Mouse (Mus musculus): ENCODE results near the gene Mdm4. TPM values are rescaled to one million over a fixed set of nuclear protein-coding genes. Genes with fewer than 3 reads are reported as not detected.

Gene Mdm4
- polyA plus RNA-seq, 1 experiment from 2014 or later, result 50.1 TPM

GRCm38 (mm10) chr1:132928032-132928906 lies 102.1 kb downstream of the Mdm4 start:
- Histone ChIP-seq H3K4me1 (peaks cover 10% of the 10 kb centered on the region; the same call in 1 of the 2 replicates), H3K9me3 (no peaks in the 10 kb centered on the region), H3K27ac (replicated peaks) (peak overlapping the region; percentile 56), H3K4me3 (no peak overlapping the region), H3K36me3 (no peaks in the 10 kb centered on the region), H3K27me3 (no peaks in the 10 kb centered on the region), H3K9ac (replicated peaks) (no peak overlapping the region), H3K4me2 (replicated peaks) (no peak overlapping the region)
- WGBS, result 57% methylated on average over 19 of the region's 19 CpGs
- no peak for ATAC-seq (ENCODE audit: low FRiP score, low read depth)

- Histone ChIP-seq H3K27me3 (no peaks in the 10 kb centered on the region), H3K36me3 (no peaks in the 10 kb centered on the region), H3K4me2 (replicated peaks) (no peak overlapping the region), H3K9ac (replicated peaks) (no peak overlapping the region), H3K4me1 (peaks cover 33% of the 10 kb centered on the region), H3K4me3 (no peak overlapping the region), H3K9me3 (no peaks in the 10 kb centered on the region), H3K27ac (replicated peaks) (no peak overlapping the region)
- WGBS, result 90% methylated on average over 7 of the region's 7 CpGs
- no peak for ATAC-seq (ENCODE audit: low FRiP score, low read depth)
Observed at GRCm38 (mm10) chr1:132925270-132925669, 105.1 kb downstream of the Mdm4 start.

GRCm38 (mm10) chr1:132922257-132922656 lies 108.1 kb downstream of the Mdm4 start:
- Histone ChIP-seq H3K27me3 (peaks cover 10% of the 10 kb centered on the region), H3K9ac (replicated peaks) (no peak overlapping the region), H3K4me3 (no peak overlapping the region), H3K36me3 (no peaks in the 10 kb centered on the region), H3K27ac (replicated peaks) (peak overlapping the region; percentile 4; the same call in 1 of the 2 replicates), H3K4me2 (replicated peaks) (no peak overlapping the region), H3K4me1 (peaks cover 41% of the 10 kb centered on the region), H3K9me3 (no peaks in the 10 kb centered on the region)
- peak; percentile 45; the same call in 1 of the 2 replicates for ATAC-seq (ENCODE audit: low FRiP score, low read depth)
- 78% methylated on average over 9 of the region's 9 CpGs for WGBS

- Histone ChIP-seq H3K27me3 (peaks cover 10% of the 10 kb centered on the region), H3K36me3 (no peaks in the 10 kb centered on the region), H3K4me3 (no peak overlapping the region), H3K4me2 (replicated peaks) (peak overlapping the region; percentile 16), H3K9ac (replicated peaks) (no peak overlapping the region), H3K4me1 (peaks cover 46% of the 10 kb centered on the region), H3K9me3 (no peaks in the 10 kb centered on the region), H3K27ac (replicated peaks) (peak overlapping the region; percentile 59)
- WGBS, result 3% methylated on average over 13 of the region's 13 CpGs
- peak; percentile 49 for ATAC-seq (ENCODE audit: low FRiP score, low read depth)
Observed at GRCm38 (mm10) chr1:132921071-132921470, 109.3 kb downstream of the Mdm4 start.

DNA sequence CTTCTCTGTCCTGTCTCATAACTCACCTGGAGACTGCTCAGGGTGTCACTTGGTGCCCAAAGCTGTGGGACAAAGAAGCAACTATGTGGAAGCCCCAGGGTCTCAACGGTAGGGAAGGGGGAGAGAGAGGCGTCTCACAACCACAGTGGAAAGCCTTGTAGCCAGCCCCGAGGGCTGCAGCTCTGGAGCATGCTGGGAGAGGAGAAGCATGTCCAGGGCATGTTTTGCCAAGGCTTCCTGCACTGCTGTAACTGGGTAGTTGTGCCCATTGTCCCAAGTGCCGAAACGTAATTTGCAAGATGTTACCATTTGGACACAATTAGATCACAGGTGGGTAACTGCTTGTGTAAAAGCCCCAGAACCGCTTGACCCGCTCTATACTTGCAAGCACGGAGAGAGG lies 111.1 kb downstream of the Mdm4 start:
- Histone ChIP-seq H3K4me3 (no peak overlapping the region), H3K4me1 (peaks cover 50% of the 10 kb centered on the region), H3K27ac (replicated peaks) (no peak overlapping the region), H3K9ac (replicated peaks) (no peak overlapping the region), H3K4me2 (replicated peaks) (no peak overlapping the region), H3K9me3 (no peaks in the 10 kb centered on the region), H3K36me3 (no peaks in the 10 kb centered on the region), H3K27me3 (peaks cover 10% of the 10 kb centered on the region)
- WGBS, result 82% methylated on average over 8 of the region's 8 CpGs
- ATAC-seq (ENCODE audit: low FRiP score, low read depth), result no peak

DNA sequence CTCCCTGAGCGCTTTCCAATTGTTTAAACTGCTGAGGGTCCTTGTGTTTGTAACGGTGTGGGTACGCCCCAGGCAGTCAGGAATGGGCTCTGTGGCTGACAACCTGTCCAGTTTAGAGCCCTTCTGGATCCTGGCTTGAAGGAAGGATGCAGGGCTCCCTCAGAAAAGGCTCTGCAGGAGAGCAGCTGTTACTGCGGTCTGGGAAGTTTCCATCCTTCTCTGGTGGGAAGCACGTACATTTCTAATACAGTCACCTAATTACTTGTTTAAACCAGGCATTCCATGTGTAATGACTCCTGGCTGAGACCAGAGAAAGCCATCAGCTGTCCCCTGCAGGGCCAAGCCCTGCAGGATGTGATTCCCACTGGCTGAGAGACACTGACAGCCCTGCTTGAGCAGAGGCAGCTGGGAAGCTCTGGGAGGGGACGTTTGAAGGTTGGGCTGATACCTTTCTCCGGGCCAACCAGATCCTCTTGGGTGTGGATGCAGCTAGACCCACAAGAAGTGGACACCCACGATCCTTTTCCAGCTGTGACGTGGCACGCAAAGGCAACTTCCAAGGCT lies 112.2 kb downstream of the Mdm4 start:
- no peak overlapping the region for H3K4me2 ChIP-seq (replicated peaks)
- no peaks in the 10 kb centered on the region for H3K9me3 ChIP-seq
- peaks cover 50% of the 10 kb centered on the region for H3K4me1 ChIP-seq
- H3K9ac ChIP-seq (replicated peaks), result no peak overlapping the region
- H3K36me3 ChIP-seq, result no peaks in the 10 kb centered on the region
- H3K27me3 ChIP-seq, result peaks cover 10% of the 10 kb centered on the region
- 20% methylated on average over 10 of the region's 10 CpGs for WGBS
- no peak overlapping the region for H3K4me3 ChIP-seq
- H3K27ac ChIP-seq (replicated peaks), result no peak overlapping the region
- no peak for ATAC-seq (ENCODE audit: low FRiP score, low read depth)

GRCm38 (mm10) chr1:132917554-132917953 lies 112.8 kb downstream of the Mdm4 start:
- H3K27me3 ChIP-seq, result peaks cover 10% of the 10 kb centered on the region
- peaks cover 47% of the 10 kb centered on the region for H3K4me1 ChIP-seq
- no peaks in the 10 kb centered on the region for H3K36me3 ChIP-seq
- no peak overlapping the region for H3K4me2 ChIP-seq (replicated peaks)
- H3K9ac ChIP-seq (replicated peaks), result no peak overlapping the region; the same call in 1 of the 2 replicates
- H3K9me3 ChIP-seq, result no peaks in the 10 kb centered on the region
- H3K4me3 ChIP-seq, result no peak overlapping the region
- ATAC-seq (ENCODE audit: low FRiP score, low read depth), result no peak
- peak overlapping the region; percentile 47; the same call in 1 of the 2 replicates for H3K27ac ChIP-seq (replicated peaks)
- 12% methylated on average over 8 of the region's 8 CpGs for WGBS

- Histone ChIP-seq H3K36me3 (no peaks in the 10 kb centered on the region), H3K27me3 (peaks cover 10% of the 10 kb centered on the region), H3K27ac (replicated peaks) (no peak overlapping the region), H3K4me3 (no peak overlapping the region), H3K9ac (replicated peaks) (no peak overlapping the region), H3K9me3 (no peaks in the 10 kb centered on the region), H3K4me2 (replicated peaks) (no peak overlapping the region), H3K4me1 (peaks cover 34% of the 10 kb centered on the region)
- ATAC-seq (ENCODE audit: low FRiP score, low read depth), result no peak
- 53% methylated on average over 6 of the region's 6 CpGs for WGBS
Observed at GRCm38 (mm10) chr1:132915849-132916493, 114.4 kb downstream of the Mdm4 start.

DNA sequence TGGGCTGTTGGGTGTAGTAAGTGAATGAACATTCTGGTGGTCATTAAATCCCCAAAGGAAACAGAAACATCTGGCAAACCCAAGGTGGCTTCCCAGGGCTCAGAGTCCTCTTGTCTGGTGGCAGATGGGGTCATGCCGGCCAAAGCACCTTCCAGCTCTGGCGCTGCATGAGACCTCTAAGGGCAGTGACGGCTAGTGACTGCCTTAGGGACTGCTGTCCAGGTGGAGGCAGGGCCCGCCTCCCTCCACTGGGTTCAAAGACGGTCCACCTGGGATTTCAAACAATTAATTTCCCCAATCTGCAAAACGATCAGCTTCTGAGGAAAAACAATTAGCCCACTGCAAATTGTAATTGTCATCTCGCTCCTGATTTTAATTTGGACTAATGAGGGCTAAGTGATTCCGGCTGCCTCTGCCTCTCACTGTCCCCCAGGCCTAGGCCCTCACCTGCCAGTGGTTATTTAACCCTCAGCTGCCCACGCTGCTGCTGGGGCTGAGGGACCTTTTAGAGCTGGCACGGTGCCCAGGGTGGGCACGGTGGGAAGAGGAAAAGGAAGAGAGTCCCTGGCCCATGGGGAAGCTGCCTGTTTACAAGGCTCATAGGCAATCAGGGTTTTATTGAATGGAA lies 119.8 kb downstream of the Mdm4 start:
- Histone ChIP-seq H3K9me3 (no peaks in the 10 kb centered on the region), H3K4me2 (replicated peaks) (no peak overlapping the region), H3K4me3 (no peak overlapping the region), H3K4me1 (peaks cover 11% of the 10 kb centered on the region), H3K36me3 (no peaks in the 10 kb centered on the region), H3K9ac (replicated peaks) (no peak overlapping the region), H3K27ac (replicated peaks) (no peak overlapping the region), H3K27me3 (no peaks in the 10 kb centered on the region)
- no peak for ATAC-seq (ENCODE audit: low FRiP score, low read depth)
- WGBS, result 66% methylated on average over 11 of the region's 11 CpGs

DNA sequence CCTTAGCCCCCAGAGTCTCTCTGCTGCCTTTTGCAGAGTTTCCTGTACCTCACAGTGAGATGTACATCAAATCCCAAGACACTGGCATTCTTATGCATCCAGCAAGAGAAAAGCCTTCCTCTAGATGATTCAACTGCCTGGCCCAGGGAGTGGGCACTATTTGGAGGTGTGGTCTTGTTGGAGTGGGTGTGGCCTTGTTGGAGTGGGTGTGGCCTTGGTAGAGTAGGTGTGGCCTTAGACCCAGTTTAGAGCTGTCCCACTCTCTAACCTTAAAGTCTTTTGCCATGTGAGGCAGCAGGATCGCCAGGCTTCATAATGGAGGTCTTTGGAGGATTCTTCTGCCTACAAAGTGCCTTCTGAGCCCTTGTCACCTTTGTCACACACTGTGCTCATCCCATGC lies 120.4 kb downstream of the Mdm4 start:
- H3K27me3 ChIP-seq, result no peaks in the 10 kb centered on the region
- H3K36me3 ChIP-seq, result no peaks in the 10 kb centered on the region
- H3K27ac ChIP-seq (replicated peaks), result no peak overlapping the region
- 89% methylated on average over 1 of the region's 1 CpGs for WGBS
- no peak overlapping the region for H3K4me3 ChIP-seq
- peaks cover 11% of the 10 kb centered on the region for H3K4me1 ChIP-seq
- no peak overlapping the region for H3K4me2 ChIP-seq (replicated peaks)
- H3K9ac ChIP-seq (replicated peaks), result no peak overlapping the region
- no peaks in the 10 kb centered on the region for H3K9me3 ChIP-seq
- ATAC-seq (ENCODE audit: low FRiP score, low read depth), result no peak
